Mouse (Mus musculus): ENCODE data around the gene Wdr19.

DNA sequence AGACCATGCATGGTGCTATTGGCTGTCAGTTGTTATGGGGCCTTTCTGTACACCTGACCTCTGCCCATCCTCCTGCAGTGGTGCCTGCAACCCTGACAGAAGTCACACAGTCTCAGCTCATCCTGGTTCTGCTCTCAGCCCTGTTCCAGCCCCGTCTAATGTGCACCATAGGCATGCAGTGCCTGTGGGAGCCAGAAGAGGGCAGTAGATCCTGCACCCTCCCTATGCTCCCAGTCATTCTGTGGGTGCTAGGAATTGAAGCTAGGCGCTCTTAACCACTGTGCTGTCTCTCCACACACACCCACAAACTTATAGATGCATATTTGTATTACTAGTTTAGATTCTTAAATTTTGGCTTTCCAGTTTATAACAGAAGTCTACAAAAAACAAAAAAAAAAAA is 42.6 kb upstream of the Wdr19 start:
- TF ChIP-seq CTCF (IDR thresholded peaks at IDR 0.05; ENCODE audit: borderline replicate concordance, insufficient read depth, low read length) (peak; percentile 80), POLR2A (IDR thresholded peaks at IDR 0.05; ENCODE audit: low read depth, low read length) (no peak)

Measured in embryonic fibroblast, embryonic 13.5 days (primary cell).